Mouse (Mus musculus): Measurements from ENCODE around the gene Clasp1. TPM values are rescaled to one million over a fixed set of nuclear protein-coding genes. Genes with fewer than 3 reads are reported as not detected.

Clasp1 gene
- polyA plus RNA-seq, 1 experiment from 2014 or later = 109 TPM

- Histone ChIP-seq H3K9me3 (replicated peaks; ENCODE audit: control insufficient read depth, low read length, poor library complexity, severe bottlenecking) (no peaks in the 10 kb centered on the region), H3K27me3 (ENCODE audit: control insufficient read depth, insufficient read depth, low read depth, low read length) (no peaks in the 10 kb centered on the region), H3K9ac (ENCODE audit: low read depth, low read length) (no peak overlapping the region), H3K4me1 (ENCODE audit: control insufficient read depth, insufficient read depth, low read length) (peaks cover 2% of the 10 kb centered on the region; the same call in 1 of the 2 replicates), H3K36me3 (ENCODE audit: control insufficient read depth, insufficient read depth, low read length) (no peaks in the 10 kb centered on the region), H3K4me3 (ENCODE audit: low read depth, low read length) (no peak overlapping the region), H3K4me2 (ENCODE audit: low read length) (no peak overlapping the region), H3K27ac (ENCODE audit: low read length) (no peak overlapping the region)
- WGBS = 77% methylated on average over 9 of the region's 9 CpGs
- ATAC-seq = no peak
Measured at GRCm38 (mm10) chr1:118649933-118650770, 261.3 kb downstream of the Clasp1 start.

- no peaks in the 10 kb centered on the region for H3K9me3 ChIP-seq (replicated peaks; ENCODE audit: control insufficient read depth, low read length, poor library complexity, severe bottlenecking)
- H3K4me1 ChIP-seq (ENCODE audit: control insufficient read depth, insufficient read depth, low read length) = peaks cover 2% of the 10 kb centered on the region; the same call in 1 of the 2 replicates
- H3K36me3 ChIP-seq (ENCODE audit: control insufficient read depth, insufficient read depth, low read length) = no peaks in the 10 kb centered on the region
- no peak overlapping the region for H3K27ac ChIP-seq (ENCODE audit: low read length)
- no peak for ATAC-seq
- no peak overlapping the region for H3K4me3 ChIP-seq (ENCODE audit: low read depth, low read length)
- H3K27me3 ChIP-seq (ENCODE audit: control insufficient read depth, insufficient read depth, low read depth, low read length) = no peaks in the 10 kb centered on the region
- 42% methylated on average over 3 of the region's 3 CpGs for WGBS
- no peak overlapping the region for H3K9ac ChIP-seq (ENCODE audit: low read depth, low read length)
- no peak overlapping the region for H3K4me2 ChIP-seq (ENCODE audit: low read length)
Measured at GRCm38 (mm10) chr1:118650771-118651080, 261.9 kb downstream of the Clasp1 start.

GRCm38 (mm10) chr1:118658716-118659115, 269.9 kb downstream of the Clasp1 start:
- 83% methylated on average over 6 of the region's 6 CpGs for WGBS
- H3K36me3 ChIP-seq (ENCODE audit: control insufficient read depth, insufficient read depth, low read length) = no peaks in the 10 kb centered on the region
- H3K4me3 ChIP-seq (ENCODE audit: low read depth, low read length) = no peak overlapping the region
- H3K9ac ChIP-seq (ENCODE audit: low read depth, low read length) = no peak overlapping the region
- no peak overlapping the region for H3K4me2 ChIP-seq (ENCODE audit: low read length)
- H3K9me3 ChIP-seq (replicated peaks; ENCODE audit: control insufficient read depth, low read length, poor library complexity, severe bottlenecking) = no peaks in the 10 kb centered on the region
- no peak for ATAC-seq
- no peaks in the 10 kb centered on the region for H3K4me1 ChIP-seq (ENCODE audit: control insufficient read depth, insufficient read depth, low read length)
- H3K27me3 ChIP-seq (ENCODE audit: control insufficient read depth, insufficient read depth, low read depth, low read length) = no peaks in the 10 kb centered on the region
- no peak overlapping the region for H3K27ac ChIP-seq (ENCODE audit: low read length)

GRCm38 (mm10) chr1:118660880-118661465, 272.1 kb downstream of the Clasp1 start:
- Histone ChIP-seq H3K9me3 (replicated peaks; ENCODE audit: control insufficient read depth, low read length, poor library complexity, severe bottlenecking) (no peaks in the 10 kb centered on the region), H3K4me1 (ENCODE audit: control insufficient read depth, insufficient read depth, low read length) (no peaks in the 10 kb centered on the region), H3K4me2 (ENCODE audit: low read length) (no peak overlapping the region), H3K27ac (ENCODE audit: low read length) (no peak overlapping the region), H3K36me3 (ENCODE audit: control insufficient read depth, insufficient read depth, low read length) (no peaks in the 10 kb centered on the region), H3K9ac (ENCODE audit: low read depth, low read length) (no peak overlapping the region), H3K4me3 (ENCODE audit: low read depth, low read length) (no peak overlapping the region), H3K27me3 (ENCODE audit: control insufficient read depth, insufficient read depth, low read depth, low read length) (no peaks in the 10 kb centered on the region)
- 81% methylated on average over 3 of the region's 3 CpGs for WGBS
- no peak for ATAC-seq

Other genes with a start within 250 kb of the Clasp1 start
- 0.31 and 0.35 TPM in 2 replicates for gene Gm29106, start 212.5 kb upstream of the Clasp1 start, polyA plus RNA-seq (2015; fragmentation: Nextera tagmentation; extraction: Ambion mirVana)
- gene Tsn, start 77.3 kb upstream of the Clasp1 start, polyA plus RNA-seq (2015; fragmentation: Nextera tagmentation; extraction: Ambion mirVana) = 515 and 516 TPM in 2 replicates
- 70.7 and 71.4 TPM in 2 replicates for gene Nifk, start 67.2 kb upstream of the Clasp1 start, polyA plus RNA-seq (2015; fragmentation: Nextera tagmentation; extraction: Ambion mirVana)
- gene Tfcp2l1, start 238.9 kb downstream of the Clasp1 start, polyA plus RNA-seq (2015; fragmentation: Nextera tagmentation; extraction: Ambion mirVana) = 0.34 and 0.42 TPM in 2 replicates

Measured in midbrain, embryonic 16.5 days (tissue).